Mouse (Mus musculus) lung, postnatal 4 days (tissue): Measurements from ENCODE around the gene Ccdc63.

Experiments
- DNase-seq, 2 experiments: peaks; one replicate each; pipeline ENCODE4 v3.0.0; 2021

Ccdc63 gene

GRCm38 (mm10) chr5:122115266-122115763 lies 25.3 kb downstream of the Ccdc63 start:
- DNase-seq, result no peak

- peak; percentile 49 to 74 for DNase-seq
Observed at GRCm38 (mm10) chr5:122114176-122114575, 26.4 kb downstream of the Ccdc63 start.

- DNase-seq, result no peak
Observed at GRCm38 (mm10) chr5:122113450-122113849, 27.2 kb downstream of the Ccdc63 start.

GRCm38 (mm10) chr5:122111933-122112248 lies 28.7 kb downstream of the Ccdc63 start:
- DNase-seq, result no peak

GRCm38 (mm10) chr5:122111091-122111932 lies 29.3 kb downstream of the Ccdc63 start:
- DNase-seq, result no peak

- no peak for DNase-seq
Observed at GRCm38 (mm10) chr5:122110625-122111024, 30.0 kb downstream of the Ccdc63 start.

- DNase-seq, result no peak
Observed at GRCm38 (mm10) chr5:122109325-122110060, 31.1 kb downstream of the Ccdc63 start.

- no peak for DNase-seq
Observed at GRCm38 (mm10) chr5:122108104-122108503, 32.5 kb downstream of the Ccdc63 start.

GRCm38 (mm10) chr5:122106212-122106611 lies 34.4 kb downstream of the Ccdc63 start:
- no peak for DNase-seq

GRCm38 (mm10) chr5:122104981-122105380 lies 35.6 kb downstream of the Ccdc63 start:
- DNase-seq, result no peak

GRCm38 (mm10) chr5:122104201-122104600 lies 36.4 kb downstream of the Ccdc63 start:
- DNase-seq, result peak; percentile 45 to 61

- DNase-seq, result no peak
Observed at GRCm38 (mm10) chr5:122103075-122103474, 37.5 kb downstream of the Ccdc63 start.

GRCm38 (mm10) chr5:122102476-122103050 lies 38.1 kb downstream of the Ccdc63 start:
- peak in 1 of 2 experiments; percentile 13 for DNase-seq

GRCm38 (mm10) chr5:122094439-122094838 lies 46.2 kb downstream of the Ccdc63 start:
- no peak for DNase-seq

- no peak for DNase-seq
Observed at GRCm38 (mm10) chr5:122093734-122094133, 46.9 kb downstream of the Ccdc63 start.

GRCm38 (mm10) chr5:122092794-122093193 lies 47.8 kb downstream of the Ccdc63 start:
- no peak for DNase-seq

GRCm38 (mm10) chr5:122091070-122091469 lies 49.6 kb downstream of the Ccdc63 start:
- peak; percentile 51 to 63 for DNase-seq

GRCm38 (mm10) chr5:122089664-122090063 lies 51.0 kb downstream of the Ccdc63 start:
- DNase-seq, result no peak

- peak; percentile 79 to 90 for DNase-seq
Observed at GRCm38 (mm10) chr5:122088917-122089316, 51.7 kb downstream of the Ccdc63 start.

- no peak for DNase-seq
Observed at GRCm38 (mm10) chr5:122086121-122086520, 54.5 kb downstream of the Ccdc63 start.

- DNase-seq, result no peak
Observed at GRCm38 (mm10) chr5:122085291-122085690, 55.3 kb downstream of the Ccdc63 start.

GRCm38 (mm10) chr5:122084470-122084869 lies 56.2 kb downstream of the Ccdc63 start:
- DNase-seq, result no peak

- no peak for DNase-seq
Observed at GRCm38 (mm10) chr5:122083282-122083681, 57.3 kb downstream of the Ccdc63 start.

- DNase-seq, result no peak
Observed at GRCm38 (mm10) chr5:122081471-122081870, 59.2 kb downstream of the Ccdc63 start.
